In genomic region chr13:112742076-112742830, GRCm38 (mm10) we compare ENCODE assay signal across 13 mouse cellular contexts. TPM values are rescaled to one million over a fixed set of nuclear protein-coding genes. Genes with fewer than 3 reads are reported as not detected.
DNase-seq lines count a peak whose midpoint lies in the region; ATAC-seq and TF ChIP-seq lines count a peak whose summit lies in the region.
"Had no signal": no experiment of that assay in that cellular context is flagged by ENCODE, and none has a peak within 500 bp of the region (broad histone marks: within the 10 kb centered on the region; RNA-seq: fewer than 3 reads in every experiment).

No protein-coding gene starts in this region.

- no peak overlapping the region for H3K9ac ChIP-seq in heart, adult 2 months (ENCODE audit: low read depth, low read length)
- H3K9ac ChIP-seq in midbrain, embryonic 11.5 days (ENCODE audit: low read length): no peak overlapping the region
- no peak overlapping the region for H3K9ac ChIP-seq in midbrain, postnatal 0 days (replicated peaks; ENCODE audit: low read length, poor library complexity, severe bottlenecking)

- no peak for DNase-seq in heart, adult 2 months
- no peak for DNase-seq in heart, adult 8-10 months (ENCODE audit: low spot score)
- no peak for DNase-seq in kidney, adult 2 months
- DNase-seq in kidney, postnatal 4 days: no peak
- peak; percentile 68 for DNase-seq in midbrain, embryonic 11.5 days (ENCODE audit: low spot score, missing footprints)
- no peak for DNase-seq in midbrain, postnatal 0 days (ENCODE audit: low spot score)
- DNase-seq in thymus, postnatal 36 days: no peak
- no peak for DNase-seq in left cerebral cortex, adult 9 months (ENCODE audit: low spot score in 2 of 2)
- DNase-seq: adrenal gland, postnatal 25 days; cerebellum, adult 9-11 months; layer of hippocampus, postnatal 36 days; midbrain, embryonic 14.5 days had no signal

- H3K79me2 ChIP-seq in heart, adult 2 months (replicated peaks; ENCODE audit: control insufficient read depth, insufficient read depth, low read length): no peaks in the 10 kb centered on the region

- intact Hi-C loops in heart, adult 2 months (cut with DNase I): loop anchor here (5.0 kb wide), 1 partner anchor 65 kb away; no protein-coding TSS in a partner anchor

- peaks cover 6% of the 10 kb centered on the region for H3K36me3 ChIP-seq in heart, adult 2 months (ENCODE audit: control insufficient read depth, insufficient read depth, low read length)
- H3K36me3 ChIP-seq in kidney, adult 2 months (ENCODE audit: control insufficient read depth, insufficient read depth, low read length): no peaks in the 10 kb centered on the region
- H3K36me3 ChIP-seq in midbrain, embryonic 11.5 days (ENCODE audit: control insufficient read depth, insufficient read depth, low read length): no peaks in the 10 kb centered on the region
- no peaks in the 10 kb centered on the region for H3K36me3 ChIP-seq in midbrain, postnatal 0 days (ENCODE audit: insufficient read depth, low read length)

- H3K4me1 ChIP-seq in heart, adult 2 months (ENCODE audit: control insufficient read depth, insufficient read depth, low read length): peaks cover 4% of the 10 kb centered on the region
- peaks cover 6% of the 10 kb centered on the region for H3K4me1 ChIP-seq in kidney, adult 2 months (ENCODE audit: control insufficient read depth, insufficient read depth, low read length)
- H3K4me1 ChIP-seq in midbrain, embryonic 11.5 days (ENCODE audit: control insufficient read depth, insufficient read depth, low read length): no peaks in the 10 kb centered on the region
- H3K4me1 ChIP-seq in midbrain, postnatal 0 days (ENCODE audit: insufficient read depth, low read length): no peaks in the 10 kb centered on the region

- peak overlapping the region; percentile 63 for H3K27ac ChIP-seq in heart, adult 2 months
- peak overlapping the region; percentile 76 for H3K27ac ChIP-seq in kidney, adult 2 months (ENCODE audit: insufficient read depth, low read depth, low read length)
- no peak overlapping the region for H3K27ac ChIP-seq in midbrain, embryonic 11.5 days (ENCODE audit: low read depth, low read length)
- H3K27ac ChIP-seq in midbrain, postnatal 0 days (ENCODE audit: low read depth, low read length): no peak overlapping the region

- TF ChIP-seq EP300 in heart, adult 2 months (IDR thresholded peaks at IDR 0.05; ENCODE audit: insufficient read depth, low read depth, low read length): no peak

- no peaks in the 10 kb centered on the region for H3K27me3 ChIP-seq in heart, adult 2 months (ENCODE audit: control insufficient read depth, insufficient read depth, low read length)
- no peaks in the 10 kb centered on the region for H3K27me3 ChIP-seq in kidney, adult 2 months (replicated peaks; ENCODE audit: control insufficient read depth, insufficient read depth, low read length)
- no peaks in the 10 kb centered on the region for H3K27me3 ChIP-seq in midbrain, embryonic 11.5 days (ENCODE audit: control insufficient read depth, insufficient read depth, low read length)
- no peaks in the 10 kb centered on the region for H3K27me3 ChIP-seq in midbrain, postnatal 0 days (ENCODE audit: insufficient read depth, low read length)

- H3K9me3 ChIP-seq in midbrain, embryonic 11.5 days (ENCODE audit: control insufficient read depth, low read length): no peaks in the 10 kb centered on the region
- H3K9me3 ChIP-seq in midbrain, postnatal 0 days (ENCODE audit: low read length): no peaks in the 10 kb centered on the region

- TF ChIP-seq POLR2A in heart, adult 2 months (IDR thresholded peaks at IDR 0.05; ENCODE audit: insufficient read depth, low read depth, low read length): no peak
- no peak for TF ChIP-seq POLR2A in kidney, adult 2 months (IDR thresholded peaks at IDR 0.05; ENCODE audit: low read depth, low read length)

- H3K4me3 ChIP-seq in heart, adult 2 months: no peak overlapping the region
- H3K4me3 ChIP-seq in kidney, adult 2 months (ENCODE audit: insufficient read depth, low read depth, low read length): no peak overlapping the region
- H3K4me3 ChIP-seq in midbrain, embryonic 11.5 days (ENCODE audit: low read depth, low read length): no peak overlapping the region
- no peak overlapping the region for H3K4me3 ChIP-seq in midbrain, postnatal 0 days (ENCODE audit: low read depth, low read length)

- no peak for TF ChIP-seq CTCF in heart, adult 2 months (IDR thresholded peaks at IDR 0.05)
- no peak for TF ChIP-seq CTCF in kidney, adult 2 months (conservative IDR thresholded peaks at IDR 0.05; ENCODE audit: insufficient read depth, insufficient read length, low read depth, low read length)
- TF ChIP-seq CTCF in midbrain, postnatal 0 days (IDR thresholded peaks at IDR 0.05): no peak

- no peak overlapping the region for H3K4me2 ChIP-seq in midbrain, embryonic 11.5 days
- H3K4me2 ChIP-seq in midbrain, postnatal 0 days (ENCODE audit: low read depth, low read length, poor library complexity, severe bottlenecking): no peak overlapping the region

- 43% methylated on average over 14 of the region's 14 CpGs for WGBS in heart, adult 2 months
- WGBS in kidney, adult 2 months: 56% methylated on average over 14 of the region's 14 CpGs
- WGBS in midbrain, embryonic 11.5 days: 60% methylated on average over 14 of the region's 14 CpGs
- WGBS in midbrain, postnatal 0 days: 54% methylated on average over 14 of the region's 14 CpGs

- no peak for ATAC-seq in midbrain, embryonic 11.5 days (ENCODE audit: low FRiP score)
- ATAC-seq in midbrain, postnatal 0 days (ENCODE audit: low FRiP score): no peak
- ATAC-seq: forebrain, embryonic 14.5 days had no signal

RNA-seq across cellular contexts. Expression of gene Plpp1, which starts 58.3 kb away (rescaled TPM):
- total RNA-seq in heart, adult 2 months (2021): 10 to 100 TPM; 51.5 to 51.6 TPM
- 70.0 and 106 TPM in 2 replicates for polyA plus RNA-seq in heart, adult 2 months (2012; rRNA removed)
- total RNA-seq in heart, adult 8-10 months (2022): 10 to 100 TPM; 36.4 to 44.4 (median 39.3) TPM
- 98.1 and 123 TPM in 2 replicates for polyA plus RNA-seq in kidney, adult 2 months (2012; rRNA removed)
- polyA plus RNA-seq in midbrain, embryonic 11.5 days (2014; fragmentation: Nextera tagmentation; extraction: Ambion mirVana): 19.1 and 20.1 TPM in 2 replicates
- 59.7 and 59.9 TPM in 2 replicates for total RNA-seq in midbrain, postnatal 0 days (2014; rRNA removed)
- 87.2 and 91.0 TPM in 2 replicates for polyA plus RNA-seq in midbrain, postnatal 0 days (2015; fragmentation: Nextera tagmentation; extraction: Ambion mirVana)

Comparison
In these comparisons a context has a peak if more than half of its experiments do, and no peak if none do; other contexts are left out.
1. H3K27ac ChIP-seq: peak in heart, adult 2 months (single experiment) and kidney, adult 2 months (single experiment); none in midbrain, embryonic 11.5 days (single experiment) and midbrain, postnatal 0 days (single experiment).